Mouse (Mus musculus) stomach, embryonic 16.5 days (tissue): Measurements from ENCODE around the gene Trim17. TPM values are rescaled to one million over a fixed set of nuclear protein-coding genes. Genes with fewer than 3 reads are reported as not detected.

Experiments used
- ATAC-seq: fragments of 200-750 bp; cut with Nextera tagmentation; 2 replicates; pipeline ENCODE4 v1.8.0; 2017; ENCODE audit warnings: moderate number of reproducible peaks, moderate TSS enrichment; ENCODE audit not compliant: insufficient read depth, low FRiP score
- H3K27ac ChIP-seq: fragments of 300-500 bp; sonication (generic); 2 replicates; pipeline ENCODE4 v1.5.1; 2014; ENCODE audit warnings: low read length
- H3K27me3 ChIP-seq: fragments of 300-500 bp; sonication (generic); 2 replicates; pipeline ENCODE4 v1.6.1; 2014; ENCODE audit warnings: low read length, control low read depth, mixed read lengths; ENCODE audit not compliant: control insufficient read depth, insufficient read depth
- H3K36me3 ChIP-seq: fragments of 300-500 bp; sonication (generic); 2 replicates; pipeline ENCODE4 v1.6.1; 2014; ENCODE audit warnings: low read length; ENCODE audit not compliant: control insufficient read depth, insufficient read depth
- H3K4me1 ChIP-seq: fragments of 300-500 bp; sonication (generic); 2 replicates; pipeline ENCODE4 v1.6.1; 2014; ENCODE audit warnings: low read length, control low read depth, mixed read lengths; ENCODE audit not compliant: control insufficient read depth, insufficient read depth
- H3K4me2 ChIP-seq: fragments of 300-500 bp; sonication (generic); 2 replicates; pipeline ENCODE4 v1.6.1; 2014; ENCODE audit warnings: low read depth, low read length, mixed read lengths
- H3K4me3 ChIP-seq: fragments of 300-500 bp; sonication (generic); replicated peaks from 2 replicates; pipeline ENCODE4 v1.5.1; 2014; ENCODE audit warnings: mild to moderate bottlenecking, low read length
- H3K9ac ChIP-seq: fragments of 300-500 bp; sonication (generic); 2 replicates; pipeline ENCODE4 v1.6.1; 2014; ENCODE audit warnings: low read length
- H3K9me3 ChIP-seq: fragments of 300-500 bp; sonication (generic); replicated peaks from 2 replicates; pipeline ENCODE4 v1.6.1; 2016; ENCODE audit warnings: low read length, control low read depth; ENCODE audit not compliant: control insufficient read depth
- WGBS: fragments of 180-500 bp; shearing (Covaris S2); extraction: QIAGEN DNeasy Blood & Tissue Kit; methylation state at CpG from one replicate; pipeline ENCODE4 v1.1.7; 2014; 5-methylcytosine and 5-hydroxymethylcytosine counted together
- polyA plus RNA-seq: library from polyadenylated mRNA; unstranded; fragments of >200 nt; fragmentation: Nextera tagmentation; extraction: Ambion mirVana; gene quantifications from 2 replicates; pipeline ENCODE4 v1.2.1, GENCODE M21; 2015

The Trim17 gene
- polyA plus RNA-seq, 1 experiment from 2014 or later, result 0.27 TPM

DNA sequence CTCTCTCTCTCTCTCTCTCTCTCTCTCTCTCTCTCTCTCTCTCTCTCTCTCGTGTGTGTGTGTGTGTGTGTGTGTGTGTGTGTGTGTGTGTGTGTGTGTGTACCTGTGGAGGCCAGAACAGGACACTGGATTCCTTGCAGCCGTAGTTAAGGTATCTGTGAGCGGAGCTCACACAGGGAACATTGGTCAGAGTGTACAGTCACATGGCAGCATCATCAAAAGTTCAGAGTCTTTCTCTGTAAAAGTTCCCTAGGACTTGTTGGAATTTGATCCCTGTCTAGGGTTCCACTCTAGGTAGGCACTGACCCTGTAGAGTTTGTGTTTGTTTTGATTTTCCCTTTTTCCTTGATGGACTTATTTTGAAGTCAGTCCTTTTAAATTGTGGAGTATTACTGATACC lies 27.8 kb upstream of the Trim17 start:
- Histone ChIP-seq H3K4me3 (no peak overlapping the region), H3K27ac (no peak overlapping the region)
- no peak for ATAC-seq

DNA sequence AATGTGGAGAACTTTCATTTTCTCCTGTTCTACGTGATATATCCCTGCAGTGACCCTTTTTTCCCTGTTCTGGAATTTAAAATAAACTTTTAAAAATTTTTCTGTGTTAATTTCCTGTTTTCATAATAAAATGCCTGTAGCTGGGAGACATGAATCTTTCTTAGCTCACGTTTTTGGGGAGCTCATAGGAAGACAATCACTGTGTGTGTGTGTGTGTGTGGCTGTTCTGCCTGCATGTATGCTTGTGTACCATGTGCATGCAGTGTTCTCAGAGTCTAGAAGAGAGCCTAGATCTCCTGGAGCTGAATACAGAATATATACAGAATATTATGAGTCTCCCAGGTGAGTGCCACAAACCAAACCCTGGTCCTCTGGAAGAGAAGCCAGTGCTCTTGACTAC lies 27.4 kb upstream of the Trim17 start:
- Histone ChIP-seq H3K9ac (no peak overlapping the region), H3K4me3 (no peak overlapping the region), H3K27me3 (no peaks in the 10 kb centered on the region), H3K4me1 (peaks cover 4% of the 10 kb centered on the region; the same call in 1 of the 2 replicates), H3K36me3 (peaks cover 4% of the 10 kb centered on the region; the same call in 1 of the 2 replicates), H3K27ac (no peak overlapping the region), H3K9me3 (no peaks in the 10 kb centered on the region), H3K4me2 (no peak overlapping the region)
- ATAC-seq, result no peak
- 55% methylated on average over 2 of the region's 2 CpGs for WGBS

More for the DNA sequence above, 27.8 kb upstream of the Trim17 start:
- H3K9ac ChIP-seq, result no peak overlapping the region
- H3K36me3 ChIP-seq, result no peaks in the 10 kb centered on the region; the same call in 1 of the 2 replicates
- WGBS, result 67% methylated on average over 2 of the region's 3 CpGs
- no peaks in the 10 kb centered on the region for H3K9me3 ChIP-seq
- no peaks in the 10 kb centered on the region for H3K27me3 ChIP-seq
- H3K4me1 ChIP-seq, result peaks cover 4% of the 10 kb centered on the region; the same call in 1 of the 2 replicates
- no peak overlapping the region for H3K4me2 ChIP-seq

DNA sequence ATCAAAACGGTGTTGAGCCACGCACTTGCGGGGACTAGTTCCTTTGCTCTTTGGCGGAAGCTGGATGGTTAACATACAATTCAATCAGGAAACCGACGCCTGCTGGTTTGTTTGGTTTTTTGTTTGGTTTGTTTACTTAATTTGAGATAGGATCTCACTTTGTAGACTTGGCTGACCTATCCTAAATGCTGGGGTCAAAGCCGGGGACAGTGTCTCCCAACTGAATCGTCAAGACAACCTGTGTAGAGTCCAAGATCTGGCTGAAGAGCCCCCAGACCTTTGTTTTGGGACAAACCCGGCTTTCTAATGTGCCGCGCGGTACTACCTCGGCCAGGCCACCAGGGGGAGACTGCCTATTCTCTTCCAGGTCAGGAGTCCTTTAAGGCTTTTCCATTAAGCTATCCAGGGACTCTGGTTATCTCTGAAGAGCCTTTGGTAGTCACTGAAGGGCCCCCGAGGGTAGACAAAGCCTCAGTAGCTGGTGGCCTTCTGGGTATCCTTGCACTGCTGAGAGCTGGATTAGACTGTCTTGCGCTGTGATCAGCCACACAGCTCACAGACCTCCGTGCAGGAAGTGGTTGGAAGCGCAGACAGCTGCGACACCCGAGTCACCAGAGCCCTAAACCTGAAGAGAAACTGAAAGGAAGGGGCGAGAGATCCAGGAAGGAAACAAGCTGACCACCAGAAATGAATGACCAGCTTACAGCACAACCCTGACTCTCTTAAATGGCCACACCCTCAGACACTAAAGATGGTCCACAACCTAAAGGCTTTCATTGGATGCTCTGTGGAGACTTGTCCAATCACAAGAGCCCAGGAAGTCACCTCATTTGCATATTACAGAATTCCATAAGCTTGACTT lies 26.5 kb upstream of the Trim17 start:
- WGBS, result 21% methylated on average over 20 of the region's 20 CpGs
- Histone ChIP-seq H3K9me3 (no peaks in the 10 kb centered on the region), H3K27ac (peak overlapping the region; percentile 32; the same call in 1 of the 2 replicates), H3K36me3 (peaks cover 11% of the 10 kb centered on the region; the same call in 1 of the 2 replicates), H3K4me3 (peak overlapping the region; percentile 34), H3K4me1 (peaks cover 4% of the 10 kb centered on the region; the same call in 1 of the 2 replicates), H3K27me3 (no peaks in the 10 kb centered on the region), H3K4me2 (peak overlapping the region; percentile 48), H3K9ac (peak overlapping the region; percentile 51)
- peak; percentile 64 for ATAC-seq

DNA sequence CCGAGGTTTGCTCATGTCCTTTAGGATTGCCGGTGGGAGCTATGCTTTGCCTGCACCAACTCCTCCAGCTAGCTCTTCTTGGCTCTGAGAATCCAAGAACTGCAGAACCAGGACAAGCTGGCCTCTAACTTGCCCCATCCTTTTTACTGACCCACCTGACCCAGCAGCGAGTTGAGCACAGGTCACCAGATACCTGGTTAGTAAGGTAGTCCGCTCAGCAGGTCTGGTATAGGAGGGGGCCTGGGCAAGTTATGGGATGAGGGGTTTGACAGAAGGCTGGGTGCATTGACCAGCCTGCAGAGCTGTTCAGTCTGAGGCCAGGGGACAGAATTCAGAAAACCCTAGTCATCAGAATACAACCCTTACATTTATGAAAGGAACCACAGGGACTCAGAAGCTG lies 25.4 kb upstream of the Trim17 start:
- Histone ChIP-seq H3K36me3 (peaks cover 19% of the 10 kb centered on the region; the same call in 1 of the 2 replicates), H3K9ac (no peak overlapping the region), H3K27ac (no peak overlapping the region), H3K4me3 (no peak overlapping the region), H3K4me2 (no peak overlapping the region), H3K27me3 (no peaks in the 10 kb centered on the region), H3K9me3 (no peaks in the 10 kb centered on the region), H3K4me1 (peaks cover 4% of the 10 kb centered on the region; the same call in 1 of the 2 replicates)
- 70% methylated on average over 4 of the region's 4 CpGs for WGBS
- ATAC-seq, result no peak

DNA sequence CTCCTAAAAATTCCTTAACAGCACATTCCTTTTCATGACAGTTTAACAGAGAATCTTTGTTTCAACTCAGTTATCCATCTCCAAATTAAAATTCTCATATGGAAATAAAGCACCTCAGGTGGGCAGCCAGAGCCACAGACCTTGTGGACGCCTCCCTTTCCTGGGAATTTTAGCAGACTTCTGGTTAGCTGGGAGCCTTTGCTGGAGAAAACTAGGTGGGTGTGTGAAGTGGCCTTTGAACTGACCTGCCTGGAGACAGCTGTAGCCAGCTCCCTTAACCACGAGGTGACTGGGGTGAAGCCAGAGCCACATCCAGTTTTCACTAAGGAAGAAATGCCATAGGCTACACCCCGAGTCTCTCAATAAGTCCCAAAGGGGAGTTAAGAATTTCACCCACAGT lies 24.8 kb upstream of the Trim17 start:
- H3K4me1 ChIP-seq, result peaks cover 4% of the 10 kb centered on the region; the same call in 1 of the 2 replicates
- peaks cover 19% of the 10 kb centered on the region; the same call in 1 of the 2 replicates for H3K36me3 ChIP-seq
- H3K4me2 ChIP-seq, result no peak overlapping the region
- no peaks in the 10 kb centered on the region for H3K27me3 ChIP-seq
- no peak overlapping the region for H3K4me3 ChIP-seq
- H3K9ac ChIP-seq, result no peak overlapping the region
- H3K9me3 ChIP-seq, result no peaks in the 10 kb centered on the region
- H3K27ac ChIP-seq, result no peak overlapping the region
- no peak for ATAC-seq
- 41% methylated on average over 3 of the region's 3 CpGs for WGBS

DNA sequence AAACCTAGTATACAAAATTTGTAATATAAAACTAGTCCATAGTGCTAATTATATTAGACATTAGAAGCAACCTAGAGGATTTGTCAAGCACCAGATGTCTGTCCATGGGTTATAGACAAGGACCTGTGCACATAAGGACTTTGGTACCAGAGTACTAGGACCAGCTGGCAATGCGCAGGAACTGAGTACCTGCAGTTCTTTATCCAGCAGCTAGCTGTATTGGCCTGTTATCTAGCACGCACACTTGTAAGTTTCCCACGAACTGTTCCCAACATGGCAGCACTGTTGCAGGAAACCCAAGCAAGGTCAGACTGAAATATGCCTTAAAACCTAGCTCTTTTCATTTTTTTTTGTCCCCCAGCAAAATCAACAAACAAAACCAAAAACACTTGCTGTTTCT lies 24.2 kb upstream of the Trim17 start:
- WGBS, result 83% methylated on average over 3 of the region's 3 CpGs
- no peak overlapping the region for H3K4me2 ChIP-seq
- no peak overlapping the region for H3K9ac ChIP-seq

DNA sequence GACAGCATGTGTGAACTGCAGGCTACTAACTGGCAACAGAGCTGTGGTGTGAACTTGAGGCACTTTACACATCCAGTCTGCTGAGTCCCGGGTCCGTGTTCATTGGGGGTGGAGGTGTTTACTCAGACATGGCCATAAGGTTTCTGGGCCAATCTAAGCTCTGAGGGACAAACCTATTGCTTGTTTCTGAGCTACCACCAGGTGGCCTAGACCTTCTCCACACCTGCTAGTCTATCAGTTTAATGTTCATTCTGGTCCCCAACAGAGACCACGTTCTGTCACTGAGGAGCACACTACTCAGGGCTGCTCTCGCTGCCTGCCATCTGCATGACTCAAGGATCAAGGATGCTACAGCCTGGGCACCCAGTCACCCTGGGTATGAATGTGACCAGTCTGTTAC lies 22.9 kb upstream of the Trim17 start:
- H3K4me3 ChIP-seq, result no peak overlapping the region
- no peaks in the 10 kb centered on the region for H3K9me3 ChIP-seq
- 67% methylated on average over 4 of the region's 4 CpGs for WGBS
- no peak overlapping the region for H3K4me2 ChIP-seq
- no peaks in the 10 kb centered on the region for H3K27me3 ChIP-seq
- ATAC-seq, result peak; percentile 18; the same call in 1 of the 2 replicates
- H3K4me1 ChIP-seq, result peaks cover 4% of the 10 kb centered on the region; the same call in 1 of the 2 replicates
- no peak overlapping the region for H3K27ac ChIP-seq
- H3K9ac ChIP-seq, result no peak overlapping the region
- peaks cover 19% of the 10 kb centered on the region; the same call in 1 of the 2 replicates for H3K36me3 ChIP-seq

More for the DNA sequence above, 24.2 kb upstream of the Trim17 start:
- no peak overlapping the region for H3K27ac ChIP-seq
- H3K4me3 ChIP-seq, result no peak overlapping the region
- no peaks in the 10 kb centered on the region for H3K9me3 ChIP-seq
- H3K36me3 ChIP-seq, result peaks cover 19% of the 10 kb centered on the region; the same call in 1 of the 2 replicates
- peaks cover 4% of the 10 kb centered on the region; the same call in 1 of the 2 replicates for H3K4me1 ChIP-seq
- no peaks in the 10 kb centered on the region for H3K27me3 ChIP-seq
- no peak for ATAC-seq

DNA sequence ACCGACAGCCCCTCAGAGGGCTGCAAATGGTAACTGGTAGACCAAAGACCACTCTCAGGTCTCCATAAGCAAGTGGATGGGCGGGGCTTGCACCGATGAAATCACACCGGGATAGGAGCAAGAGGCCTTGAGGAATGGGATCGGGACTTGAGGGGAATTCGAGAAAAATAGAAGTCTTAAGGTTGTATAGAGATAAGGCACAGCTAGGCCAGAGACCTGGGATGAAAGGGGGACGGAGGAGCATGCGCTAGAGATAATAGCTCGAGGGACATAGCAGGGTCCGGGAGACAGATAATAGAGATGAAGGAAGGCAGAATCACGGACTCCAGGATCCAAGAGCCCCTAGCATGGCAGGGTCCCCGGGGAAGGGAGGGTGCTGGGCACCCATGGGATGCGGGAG lies 16.6 kb upstream of the Trim17 start:
- peak; percentile 8; the same call in 1 of the 2 replicates for ATAC-seq
- peak overlapping the region; percentile 99 for H3K9ac ChIP-seq
- under 1% methylated on average over 13 of the region's 13 CpGs for WGBS

More for the DNA sequence above, 16.6 kb upstream of the Trim17 start:
- Histone ChIP-seq H3K4me1 (peaks cover 15% of the 10 kb centered on the region), H3K36me3 (peaks cover 9% of the 10 kb centered on the region; the same call in 1 of the 2 replicates), H3K4me2 (peak overlapping the region; percentile 78), H3K27me3 (no peaks in the 10 kb centered on the region), H3K27ac (peak overlapping the region; percentile 95), H3K4me3 (peak overlapping the region; percentile 93), H3K9me3 (no peaks in the 10 kb centered on the region)
